ENCODE assay signal across 7 mouse cellular contexts in the genomic region with DNA sequence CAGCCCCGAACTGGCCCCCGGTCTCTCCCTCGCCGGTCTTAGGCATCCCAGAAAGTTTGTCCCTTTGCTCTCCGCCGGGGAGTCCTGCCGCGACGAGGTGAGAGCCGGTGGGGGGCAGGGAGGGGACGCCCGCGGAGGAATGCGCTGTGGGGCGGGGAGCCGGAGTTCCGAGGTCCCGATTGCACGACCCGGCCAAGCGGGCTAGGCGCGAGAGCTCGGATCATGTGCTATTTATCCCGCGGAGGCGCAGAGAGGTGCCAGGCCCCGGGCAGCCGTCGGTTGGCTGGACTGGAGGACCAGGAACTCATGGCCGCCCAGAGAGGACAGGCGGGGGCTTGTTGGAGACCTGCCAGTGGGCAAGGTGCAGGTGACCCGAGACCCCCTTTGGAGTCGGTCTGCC. TPM values are rescaled to one million over a fixed set of nuclear protein-coding genes. Genes with fewer than 3 reads are reported as not detected.
DNase-seq lines count a peak whose midpoint lies in the region; ATAC-seq lines count a peak whose summit lies in the region.

No protein-coding gene starts in this region.

- peak overlapping the region; percentile 70 for H3K9ac ChIP-seq in intestine, embryonic 14.5 days (ENCODE audit: low read length)
- H3K9ac ChIP-seq in limb, embryonic 12.5 days (replicated peaks): peak overlapping the region; percentile 94
- H3K9ac ChIP-seq in midbrain, embryonic 12.5 days (replicated peaks): peak overlapping the region; percentile 90

- H3K4me3 ChIP-seq in intestine, embryonic 14.5 days (ENCODE audit: low read depth, low read length): peak overlapping the region; percentile 76
- H3K4me3 ChIP-seq in limb, embryonic 12.5 days (replicated peaks): peak overlapping the region; percentile 93
- H3K4me3 ChIP-seq in midbrain, embryonic 12.5 days: peak overlapping the region; percentile 89

- H3K27ac ChIP-seq in intestine, embryonic 14.5 days (ENCODE audit: low read depth): peak overlapping the region; percentile 95
- peak overlapping the region; percentile 94 for H3K27ac ChIP-seq in limb, embryonic 12.5 days
- H3K27ac ChIP-seq in midbrain, embryonic 12.5 days (replicated peaks): peak overlapping the region; percentile 91

- DNase-seq in adipocyte (ENCODE audit: low spot score): peak; percentile 53
- peak; percentile 57 for DNase-seq in embryo, embryonic 10.5 days (ENCODE audit: low spot score)
- peak; percentile 90 for DNase-seq in gastrocnemius, postnatal 25 days
- peak; percentile 78 for DNase-seq in intestine, embryonic 14.5 days (ENCODE audit: low spot score)
- peak; percentile 51 to 66 for DNase-seq in spleen, adult 18-20 months

- peak; percentile 42 for ATAC-seq in intestine, embryonic 14.5 days (replicated peaks; ENCODE audit: low FRiP score, low TSS enrichment, low read depth)
- 0 out of 2 replicates have a peak, but pooled peaks have one; percentile 11 for ATAC-seq in limb, embryonic 12.5 days (ENCODE audit: insufficient number of reproducible peaks, insufficient read depth, low FRiP score, low TSS enrichment, low read depth)
- ATAC-seq in midbrain, embryonic 12.5 days (ENCODE audit: low FRiP score, low read depth): peak; percentile 42

- H3K4me1 ChIP-seq in intestine, embryonic 14.5 days (replicated peaks; ENCODE audit: control insufficient read depth, insufficient read depth, low read length): peaks cover 12% of the 10 kb centered on the region
- H3K4me1 ChIP-seq in limb, embryonic 12.5 days (replicated peaks): peaks cover 24% of the 10 kb centered on the region
- H3K4me1 ChIP-seq in midbrain, embryonic 12.5 days: peaks cover 24% of the 10 kb centered on the region

- H3K4me2 ChIP-seq in intestine, embryonic 14.5 days (ENCODE audit: low read length): peak overlapping the region; percentile 78
- peak overlapping the region; percentile 88 for H3K4me2 ChIP-seq in limb, embryonic 12.5 days
- H3K4me2 ChIP-seq in midbrain, embryonic 12.5 days (replicated peaks): peak overlapping the region; percentile 84

- no peaks in the 10 kb centered on the region for H3K9me3 ChIP-seq in intestine, embryonic 14.5 days (ENCODE audit: control insufficient read depth, low read length)
- H3K9me3 ChIP-seq in limb, embryonic 12.5 days: no peaks in the 10 kb centered on the region
- no peaks in the 10 kb centered on the region for H3K9me3 ChIP-seq in midbrain, embryonic 12.5 days

- 1% methylated on average over 34 of the region's 34 CpGs for WGBS in intestine, embryonic 14.5 days
- WGBS in limb, embryonic 12.5 days: under 1% methylated on average over 34 of the region's 34 CpGs
- 0% methylated on average over 34 of the region's 34 CpGs for WGBS in midbrain, embryonic 12.5 days

- H3K36me3 ChIP-seq in intestine, embryonic 14.5 days (ENCODE audit: control insufficient read depth, insufficient read depth, low read length): peaks cover 25% of the 10 kb centered on the region
- peaks cover 32% of the 10 kb centered on the region for H3K36me3 ChIP-seq in limb, embryonic 12.5 days
- peaks cover 22% of the 10 kb centered on the region for H3K36me3 ChIP-seq in midbrain, embryonic 12.5 days

- no peaks in the 10 kb centered on the region for H3K27me3 ChIP-seq in intestine, embryonic 14.5 days (replicated peaks; ENCODE audit: control insufficient read depth, insufficient read depth, low read length)
- no peaks in the 10 kb centered on the region for H3K27me3 ChIP-seq in limb, embryonic 12.5 days
- H3K27me3 ChIP-seq in midbrain, embryonic 12.5 days: 0 out of 2 replicates have a peak, but pooled peaks cover 2% of the 10 kb centered on the region

RNA-seq across cellular contexts. Expression of a gene that starts 0.3 kb away (rescaled TPM):
- 100 to 1,000 TPM; 388 to 467 TPM for total RNA-seq in gastrocnemius, postnatal 25 days (2021)
- polyA plus RNA-seq in intestine, embryonic 14.5 days (2014; fragmentation: Nextera tagmentation; extraction: Ambion mirVana): 11.4 and 14.3 TPM in 2 replicates
- polyA plus RNA-seq in limb, embryonic 12.5 days (2016; fragmentation: Nextera tagmentation; extraction: Ambion mirVana): 3.3 and 3.6 TPM in 2 replicates
- 2.0 and 2.2 TPM in 2 replicates for polyA plus RNA-seq in midbrain, embryonic 12.5 days (2016; fragmentation: Nextera tagmentation; extraction: Ambion mirVana)

RNA-seq across cellular contexts. Expression of a gene that starts 0.7 kb away (rescaled TPM):
- 1 to 10 TPM; 5.6 to 9.0 TPM for total RNA-seq in gastrocnemius, postnatal 25 days (2021)
- 1.5 and 1.6 TPM in 2 replicates for polyA plus RNA-seq in intestine, embryonic 14.5 days (2014; fragmentation: Nextera tagmentation; extraction: Ambion mirVana)
- polyA plus RNA-seq in limb, embryonic 12.5 days (2016; fragmentation: Nextera tagmentation; extraction: Ambion mirVana): 1.0 and 1.4 TPM in 2 replicates
- 0.86 and 1.3 TPM in 2 replicates for polyA plus RNA-seq in midbrain, embryonic 12.5 days (2016; fragmentation: Nextera tagmentation; extraction: Ambion mirVana)

RNA-seq across cellular contexts. Expression of a gene that starts 12.7 kb away (rescaled TPM):
- 10 to 100 TPM; 36.9 to 37.3 TPM for total RNA-seq in gastrocnemius, postnatal 25 days (2021)
- polyA plus RNA-seq in intestine, embryonic 14.5 days (2014; fragmentation: Nextera tagmentation; extraction: Ambion mirVana): 16.2 and 17.2 TPM in 2 replicates
- 9.9 and 12.8 TPM in 2 replicates for polyA plus RNA-seq in limb, embryonic 12.5 days (2016; fragmentation: Nextera tagmentation; extraction: Ambion mirVana)
- 13.0 and 14.9 TPM in 2 replicates for polyA plus RNA-seq in midbrain, embryonic 12.5 days (2016; fragmentation: Nextera tagmentation; extraction: Ambion mirVana)

RNA-seq across cellular contexts. Expression of a gene that starts 31.4 kb away (rescaled TPM):
- total RNA-seq in gastrocnemius, postnatal 25 days (2021): 10 to 100 TPM; 81.6 to 82.3 TPM
- polyA plus RNA-seq in intestine, embryonic 14.5 days (2014; fragmentation: Nextera tagmentation; extraction: Ambion mirVana): 140 and 154 TPM in 2 replicates
- 151 TPM in 2 replicates for polyA plus RNA-seq in limb, embryonic 12.5 days (2016; fragmentation: Nextera tagmentation; extraction: Ambion mirVana)
- polyA plus RNA-seq in midbrain, embryonic 12.5 days (2016; fragmentation: Nextera tagmentation; extraction: Ambion mirVana): 156 and 160 TPM in 2 replicates

RNA-seq across cellular contexts. Expression of a gene that starts 43.6 kb away (rescaled TPM):
- total RNA-seq in gastrocnemius, postnatal 25 days (2021): 1,000 to 10,000 TPM; 7,828 to 7,878 TPM
- polyA plus RNA-seq in intestine, embryonic 14.5 days (2014; fragmentation: Nextera tagmentation; extraction: Ambion mirVana): 13.5 and 16.3 TPM in 2 replicates
- 34.2 and 38.2 TPM in 2 replicates for polyA plus RNA-seq in limb, embryonic 12.5 days (2016; fragmentation: Nextera tagmentation; extraction: Ambion mirVana)
- 12.0 and 12.7 TPM in 2 replicates for polyA plus RNA-seq in midbrain, embryonic 12.5 days (2016; fragmentation: Nextera tagmentation; extraction: Ambion mirVana)

Comparison
In these comparisons a context has a peak if more than half of its experiments do, and no peak if none do; other contexts are left out.
1. Peak in every context shown above with its lines: DNase-seq, ATAC-seq, H3K4me3 ChIP-seq and H3K27ac ChIP-seq.